Mouse (Mus musculus) heart, embryonic 11.5 days (tissue): ENCODE measurements around the gene Chrm3. TPM values are rescaled to one million over a fixed set of nuclear protein-coding genes. Genes with fewer than 3 reads are reported as not detected.

Source experiments
- ATAC-seq: fragments of 200-750 bp; cut with Nextera tagmentation; replicated peaks from 2 replicates; pipeline ENCODE4 v1.8.0; 2017; ENCODE audit warnings: moderate library complexity; ENCODE audit not compliant: insufficient number of reproducible peaks, low FRiP score, low TSS enrichment
- H3K27ac ChIP-seq: fragments of 300-500 bp; sonication (generic); 2 replicates; pipeline ENCODE4 v1.5.1; 2014; ENCODE audit warnings: mild to moderate bottlenecking, low read depth, low read length
- H3K27me3 ChIP-seq: fragments of 300-500 bp; sonication (generic); 2 replicates; pipeline ENCODE4 v1.6.1; 2014; ENCODE audit warnings: mild to moderate bottlenecking, low read length, mixed read lengths; ENCODE audit not compliant: control insufficient read depth, insufficient read depth
- H3K36me3 ChIP-seq: fragments of 300-500 bp; sonication (generic); 2 replicates; pipeline ENCODE4 v1.6.1; 2014; ENCODE audit warnings: mild to moderate bottlenecking, low read length, moderate library complexity, mixed read lengths; ENCODE audit not compliant: control insufficient read depth, insufficient read depth
- H3K4me1 ChIP-seq: fragments of 300-500 bp; sonication (generic); 2 replicates; pipeline ENCODE4 v1.6.1; 2014; ENCODE audit warnings: low read length; ENCODE audit not compliant: control insufficient read depth, insufficient read depth
- H3K4me2 ChIP-seq: fragments of 300-500 bp; sonication (generic); 2 replicates; pipeline ENCODE4 v1.6.1; 2014; ENCODE audit warnings: mild to moderate bottlenecking, moderate library complexity
- H3K4me3 ChIP-seq: fragments of 300-500 bp; sonication (generic); 2 replicates; pipeline ENCODE4 v1.5.1; 2014; ENCODE audit warnings: low read depth, low read length
- H3K9ac ChIP-seq: fragments of 300-500 bp; sonication (generic); 2 replicates; pipeline ENCODE4 v1.6.1; 2014; ENCODE audit warnings: mild to moderate bottlenecking, low read depth, low read length, moderate library complexity
- H3K9me3 ChIP-seq: fragments of 300-500 bp; sonication (generic); replicated peaks from 2 replicates; pipeline ENCODE4 v1.6.1; 2016; ENCODE audit warnings: low read length; ENCODE audit not compliant: control insufficient read depth
- WGBS: fragments of 180-500 bp; shearing (Covaris S2); extraction: QIAGEN DNeasy Blood & Tissue Kit; methylation state at CpG from one replicate; pipeline ENCODE4 v1.1.7; 2014; ENCODE audit not compliant: insufficient replicate concordance; 5-methylcytosine and 5-hydroxymethylcytosine counted together
- polyA plus RNA-seq: library from polyadenylated mRNA; unstranded; fragments of >200 nt; fragmentation: Nextera tagmentation; extraction: Ambion mirVana; gene quantifications from 2 replicates; pipeline ENCODE4 v1.2.1, GENCODE M21; 2014

Gene Chrm3
- polyA plus RNA-seq, 1 experiment from 2014 or later, result 0.19 TPM

GRCm38 (mm10) chr13:10054086-10054485, 306.6 kb downstream of the Chrm3 start:
- H3K9ac ChIP-seq, result no peak overlapping the region
- no peaks in the 10 kb centered on the region for H3K9me3 ChIP-seq
- H3K36me3 ChIP-seq, result no peaks in the 10 kb centered on the region
- H3K4me1 ChIP-seq, result no peaks in the 10 kb centered on the region
- H3K27me3 ChIP-seq, result no peaks in the 10 kb centered on the region
- no peak overlapping the region for H3K4me3 ChIP-seq
- no peak overlapping the region for H3K4me2 ChIP-seq
- no peak overlapping the region for H3K27ac ChIP-seq
- ATAC-seq, result no peak

GRCm38 (mm10) chr13:10053301-10053889, 307.3 kb downstream of the Chrm3 start:
- no peak overlapping the region for H3K27ac ChIP-seq
- no peak overlapping the region for H3K9ac ChIP-seq
- H3K4me1 ChIP-seq, result no peaks in the 10 kb centered on the region
- no peaks in the 10 kb centered on the region for H3K27me3 ChIP-seq
- WGBS, result 83% methylated on average over 8 of the region's 8 CpGs
- no peak overlapping the region for H3K4me2 ChIP-seq
- H3K36me3 ChIP-seq, result no peaks in the 10 kb centered on the region
- H3K9me3 ChIP-seq, result no peaks in the 10 kb centered on the region
- ATAC-seq, result no peak
- no peak overlapping the region for H3K4me3 ChIP-seq

GRCm38 (mm10) chr13:10045651-10046350, 314.8 kb downstream of the Chrm3 start:
- no peak overlapping the region for H3K9ac ChIP-seq
- 62% methylated on average over 7 of the region's 7 CpGs for WGBS

GRCm38 (mm10) chr13:10044084-10044483, 316.6 kb downstream of the Chrm3 start:
- H3K27me3 ChIP-seq, result no peaks in the 10 kb centered on the region
- no peak overlapping the region for H3K4me2 ChIP-seq
- no peaks in the 10 kb centered on the region; the same call in 1 of the 2 replicates for H3K4me1 ChIP-seq
- no peaks in the 10 kb centered on the region for H3K36me3 ChIP-seq
- WGBS, result 57% methylated on average over 4 of the region's 4 CpGs
- no peak for ATAC-seq
- no peak overlapping the region for H3K9ac ChIP-seq
- H3K9me3 ChIP-seq, result no peaks in the 10 kb centered on the region
- H3K27ac ChIP-seq, result no peak overlapping the region
- no peak overlapping the region for H3K4me3 ChIP-seq

More at GRCm38 (mm10) chr13:10045651-10046350, 314.8 kb downstream of the Chrm3 start:
- H3K36me3 ChIP-seq, result no peaks in the 10 kb centered on the region
- H3K4me2 ChIP-seq, result no peak overlapping the region
- no peaks in the 10 kb centered on the region; the same call in 1 of the 2 replicates for H3K4me1 ChIP-seq
- no peaks in the 10 kb centered on the region for H3K9me3 ChIP-seq
- no peaks in the 10 kb centered on the region for H3K27me3 ChIP-seq
- no peak for ATAC-seq
- no peak overlapping the region for H3K4me3 ChIP-seq
- no peak overlapping the region for H3K27ac ChIP-seq

GRCm38 (mm10) chr13:10033570-10034399, 326.9 kb downstream of the Chrm3 start:
- H3K27ac ChIP-seq, result no peak overlapping the region
- H3K9ac ChIP-seq, result no peak overlapping the region
- no peak for ATAC-seq
- no peak overlapping the region for H3K4me3 ChIP-seq
- H3K4me1 ChIP-seq, result no peaks in the 10 kb centered on the region
- H3K9me3 ChIP-seq, result no peaks in the 10 kb centered on the region
- H3K27me3 ChIP-seq, result no peaks in the 10 kb centered on the region
- WGBS, result 76% methylated on average over 17 of the region's 18 CpGs
- no peaks in the 10 kb centered on the region for H3K36me3 ChIP-seq
- H3K4me2 ChIP-seq, result no peak overlapping the region

GRCm38 (mm10) chr13:10031547-10031946, 329.1 kb downstream of the Chrm3 start:
- H3K9ac ChIP-seq, result no peak overlapping the region
- ATAC-seq, result no peak
- 72% methylated on average over 5 of the region's 5 CpGs for WGBS

GRCm38 (mm10) chr13:10029944-10030343, 330.7 kb downstream of the Chrm3 start:
- Histone ChIP-seq H3K9ac (no peak overlapping the region), H3K27ac (no peak overlapping the region), H3K4me3 (no peak overlapping the region), H3K9me3 (no peaks in the 10 kb centered on the region), H3K36me3 (no peaks in the 10 kb centered on the region), H3K4me2 (no peak overlapping the region), H3K27me3 (no peaks in the 10 kb centered on the region), H3K4me1 (no peaks in the 10 kb centered on the region)
- ATAC-seq, result no peak
- WGBS, result 77% methylated on average over 6 of the region's 6 CpGs

More at GRCm38 (mm10) chr13:10031547-10031946, 329.1 kb downstream of the Chrm3 start:
- Histone ChIP-seq H3K27me3 (no peaks in the 10 kb centered on the region), H3K4me2 (no peak overlapping the region), H3K36me3 (no peaks in the 10 kb centered on the region), H3K4me1 (no peaks in the 10 kb centered on the region), H3K27ac (no peak overlapping the region), H3K4me3 (no peak overlapping the region), H3K9me3 (no peaks in the 10 kb centered on the region)

GRCm38 (mm10) chr13:10025134-10025533, 335.5 kb downstream of the Chrm3 start:
- no peak for ATAC-seq
- no peaks in the 10 kb centered on the region for H3K27me3 ChIP-seq
- H3K9ac ChIP-seq, result no peak overlapping the region
- H3K27ac ChIP-seq, result no peak overlapping the region
- no peaks in the 10 kb centered on the region for H3K4me1 ChIP-seq
- no peaks in the 10 kb centered on the region for H3K36me3 ChIP-seq
- no peaks in the 10 kb centered on the region for H3K9me3 ChIP-seq
- no peak overlapping the region for H3K4me3 ChIP-seq
- WGBS, result 88% methylated on average over 3 of the region's 3 CpGs
- H3K4me2 ChIP-seq, result no peak overlapping the region
